Comparison of ENCODE assay signal across 18 mouse cellular contexts in the genomic region with DNA sequence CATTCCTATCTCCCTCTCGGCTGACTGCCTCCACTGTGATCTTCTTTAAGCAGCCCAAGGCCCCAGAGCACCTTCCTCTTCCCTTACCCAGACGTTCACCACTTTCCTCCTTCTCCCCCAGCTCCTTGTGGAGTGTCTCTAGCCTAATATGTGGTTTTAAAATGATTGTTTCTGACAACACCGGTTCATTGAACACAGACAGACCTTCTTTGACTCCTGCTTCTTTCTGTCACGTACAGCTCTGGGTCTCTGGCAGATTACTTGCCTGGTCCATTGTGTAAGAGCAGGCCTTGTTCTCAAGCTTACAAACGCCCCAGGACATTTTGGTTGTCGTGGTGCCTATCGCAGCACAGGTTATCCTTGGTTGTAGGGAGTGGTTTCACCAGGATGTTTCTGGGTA.
"Had no signal": no experiment of that assay in that cellular context is flagged by ENCODE, and none has a peak within 500 bp of the region (broad histone marks: within the 10 kb centered on the region; RNA-seq: fewer than 3 reads in every experiment).

No protein-coding gene starts in this region.

- H3K27ac ChIP-seq: liver, embryonic 15.5 days; lung, embryonic 15.5 days; macrophage; midbrain, embryonic 13.5 days; midbrain, embryonic 15.5 days; neural tube, embryonic 12.5 days; stomach, embryonic 15.5 days; stomach, postnatal 0 days had no signal

- H3K27me3 ChIP-seq: liver, embryonic 15.5 days; lung, embryonic 15.5 days; megakaryocyte, embryonic 14.5 days; midbrain, embryonic 13.5 days; midbrain, embryonic 15.5 days; neural tube, embryonic 12.5 days; stomach, embryonic 15.5 days had no signal

- H3K9me3 ChIP-seq: lung, embryonic 15.5 days; megakaryocyte, embryonic 14.5 days; midbrain, embryonic 13.5 days; midbrain, embryonic 15.5 days; neural tube, embryonic 12.5 days; stomach, embryonic 15.5 days had no signal

- H3K4me1 ChIP-seq: liver, embryonic 15.5 days; lung, embryonic 15.5 days; midbrain, embryonic 13.5 days; midbrain, embryonic 15.5 days; neural tube, embryonic 12.5 days; stomach, embryonic 15.5 days had no signal

- H3K9ac ChIP-seq: liver, embryonic 15.5 days; liver, postnatal 0 days; lung, embryonic 15.5 days; midbrain, embryonic 13.5 days; midbrain, embryonic 15.5 days; neural tube, embryonic 12.5 days; stomach, embryonic 15.5 days had no signal

- H3K36me3 ChIP-seq: liver, embryonic 15.5 days; lung, embryonic 15.5 days; midbrain, embryonic 13.5 days; midbrain, embryonic 15.5 days; neural tube, embryonic 12.5 days; stomach, embryonic 15.5 days had no signal

- H3K4me2 ChIP-seq: liver, embryonic 15.5 days; lung, embryonic 15.5 days; midbrain, embryonic 13.5 days; midbrain, embryonic 15.5 days; neural tube, embryonic 12.5 days; stomach, embryonic 15.5 days had no signal

- ATAC-seq: liver, postnatal 0 days; lung, postnatal 0 days; midbrain, embryonic 13.5 days; midbrain, embryonic 15.5 days had no signal

- H3K4me3 ChIP-seq: liver, embryonic 15.5 days; lung, embryonic 15.5 days; megakaryocyte, embryonic 14.5 days; midbrain, embryonic 13.5 days; midbrain, embryonic 15.5 days; neural tube, embryonic 12.5 days; stomach, embryonic 15.5 days had no signal

- DNase-seq: liver, postnatal 0 days; lung, adult 2 months; lung, postnatal 14 days; lung, postnatal 36 days; right cerebral cortex, postnatal 14 days; thymus, adult 2 months; thymus, postnatal 25 days; thymus, postnatal 4 days had no signal
